Mouse (Mus musculus): ENCODE results near the gene Sf3b6.

- TF ChIP-seq POLR2A (IDR thresholded peaks at IDR 0.05; ENCODE audit: insufficient read depth, low read depth, low read length) (no peak), CTCF (IDR thresholded peaks at IDR 0.05; ENCODE audit: insufficient read depth, low read depth, low read length) (no peak)
These were observed 58.3 kb downstream of the Sf3b6 start for GRCm38 (mm10) chr12:4875623-4876022.
